Mouse (Mus musculus): ENCODE measurements around the gene Dnmt3a. TPM values are rescaled to one million over a fixed set of nuclear protein-coding genes. Genes with fewer than 3 reads are reported as not detected.

Gene Dnmt3a
- polyA plus RNA-seq, 1 experiment: 41.5 TPM

- peak overlapping the region; percentile 83; the same call in 1 of the 2 replicates for H3K27ac ChIP-seq (ENCODE audit: control insufficient read depth, insufficient read depth, low read depth, low read length, poor library complexity)
- no peak overlapping the region for H3K4me3 ChIP-seq (replicated peaks; ENCODE audit: control insufficient read depth, low read depth, low read length)
- WGBS: 81% methylated on average over 7 of the region's 7 CpGs
- no peaks in the 10 kb centered on the region; the same call in 1 of the 2 replicates for H3K4me1 ChIP-seq (ENCODE audit: control insufficient read depth, insufficient read depth, low read length)
- TF ChIP-seq CTCF (IDR thresholded peaks at IDR 0.05; ENCODE audit: control insufficient read depth, insufficient read depth, low read length): no peak
- TF ChIP-seq POLR2A (IDR thresholded peaks at IDR 0.05; ENCODE audit: borderline replicate concordance, control insufficient read depth, low read depth, low read length): no peak
Measured at GRCm38 (mm10) chr12:3833059-3833760, 27.4 kb downstream of the Dnmt3a start.

GRCm38 (mm10) chr12:3833851-3834273 is 28.1 kb downstream of the Dnmt3a start:
- no peaks in the 10 kb centered on the region; the same call in 1 of the 2 replicates for H3K4me1 ChIP-seq (ENCODE audit: control insufficient read depth, insufficient read depth, low read length)
- no peak overlapping the region for H3K4me3 ChIP-seq (replicated peaks; ENCODE audit: control insufficient read depth, low read depth, low read length)
- H3K27ac ChIP-seq (ENCODE audit: control insufficient read depth, insufficient read depth, low read depth, low read length, poor library complexity): peak overlapping the region; percentile 83
- TF ChIP-seq POLR2A (IDR thresholded peaks at IDR 0.05; ENCODE audit: borderline replicate concordance, control insufficient read depth, low read depth, low read length) (peak; percentile 24; the same call in 1 of the 2 replicates), CTCF (IDR thresholded peaks at IDR 0.05; ENCODE audit: control insufficient read depth, insufficient read depth, low read length) (no peak)
- 3% methylated on average over 8 of the region's 8 CpGs for WGBS

- H3K4me3 ChIP-seq (replicated peaks; ENCODE audit: control insufficient read depth, low read depth, low read length): peak overlapping the region; percentile 17
- WGBS: 12% methylated on average over 21 of the region's 21 CpGs
- no peaks in the 10 kb centered on the region; the same call in 1 of the 2 replicates for H3K4me1 ChIP-seq (ENCODE audit: control insufficient read depth, insufficient read depth, low read length)
- peak overlapping the region; percentile 83 for H3K27ac ChIP-seq (ENCODE audit: control insufficient read depth, insufficient read depth, low read depth, low read length, poor library complexity)
- TF ChIP-seq POLR2A (IDR thresholded peaks at IDR 0.05; ENCODE audit: borderline replicate concordance, control insufficient read depth, low read depth, low read length) (no peak), CTCF (IDR thresholded peaks at IDR 0.05; ENCODE audit: control insufficient read depth, insufficient read depth, low read length) (peak; percentile 27; the same call in 1 of the 2 replicates)
Measured at GRCm38 (mm10) chr12:3834373-3835314, 28.8 kb downstream of the Dnmt3a start.

GRCm38 (mm10) chr12:3835576-3835975 is 29.8 kb downstream of the Dnmt3a start:
- no peaks in the 10 kb centered on the region; the same call in 1 of the 2 replicates for H3K4me1 ChIP-seq (ENCODE audit: control insufficient read depth, insufficient read depth, low read length)
- no peak overlapping the region for H3K4me3 ChIP-seq (replicated peaks; ENCODE audit: control insufficient read depth, low read depth, low read length)
- no peak overlapping the region for H3K27ac ChIP-seq (ENCODE audit: control insufficient read depth, insufficient read depth, low read depth, low read length, poor library complexity)
- WGBS: 64% methylated on average over 2 of the region's 2 CpGs
- TF ChIP-seq CTCF (IDR thresholded peaks at IDR 0.05; ENCODE audit: control insufficient read depth, insufficient read depth, low read length) (no peak), POLR2A (IDR thresholded peaks at IDR 0.05; ENCODE audit: borderline replicate concordance, control insufficient read depth, low read depth, low read length) (no peak)

- no peaks in the 10 kb centered on the region; the same call in 1 of the 2 replicates for H3K4me1 ChIP-seq (ENCODE audit: control insufficient read depth, insufficient read depth, low read length)
- H3K4me3 ChIP-seq (replicated peaks; ENCODE audit: control insufficient read depth, low read depth, low read length): no peak overlapping the region
- no peak for TF ChIP-seq POLR2A (IDR thresholded peaks at IDR 0.05; ENCODE audit: borderline replicate concordance, control insufficient read depth, low read depth, low read length)
- no peak for TF ChIP-seq CTCF (IDR thresholded peaks at IDR 0.05; ENCODE audit: control insufficient read depth, insufficient read depth, low read length)
- WGBS: 71% methylated on average over 9 of the region's 9 CpGs
- no peak overlapping the region for H3K27ac ChIP-seq (ENCODE audit: control insufficient read depth, insufficient read depth, low read depth, low read length, poor library complexity)
Measured at GRCm38 (mm10) chr12:3837081-3837832, 31.4 kb downstream of the Dnmt3a start.

- TF ChIP-seq CTCF (IDR thresholded peaks at IDR 0.05; ENCODE audit: control insufficient read depth, insufficient read depth, low read length) (no peak), POLR2A (IDR thresholded peaks at IDR 0.05; ENCODE audit: borderline replicate concordance, control insufficient read depth, low read depth, low read length) (no peak)
- no peaks in the 10 kb centered on the region; the same call in 1 of the 2 replicates for H3K4me1 ChIP-seq (ENCODE audit: control insufficient read depth, insufficient read depth, low read length)
- no peak overlapping the region for H3K4me3 ChIP-seq (replicated peaks; ENCODE audit: control insufficient read depth, low read depth, low read length)
- 84% methylated on average over 4 of the region's 4 CpGs for WGBS
- no peak overlapping the region for H3K27ac ChIP-seq (ENCODE audit: control insufficient read depth, insufficient read depth, low read depth, low read length, poor library complexity)
Measured at GRCm38 (mm10) chr12:3838009-3838408, 32.2 kb downstream of the Dnmt3a start.

GRCm38 (mm10) chr12:3839662-3840061 is 33.9 kb downstream of the Dnmt3a start:
- TF ChIP-seq POLR2A (IDR thresholded peaks at IDR 0.05; ENCODE audit: borderline replicate concordance, control insufficient read depth, low read depth, low read length): no peak
- TF ChIP-seq CTCF (IDR thresholded peaks at IDR 0.05; ENCODE audit: control insufficient read depth, insufficient read depth, low read length): no peak
- 91% methylated on average over 1 of the region's 1 CpGs for WGBS
- Histone ChIP-seq H3K27ac (ENCODE audit: control insufficient read depth, insufficient read depth, low read depth, low read length, poor library complexity) (no peak overlapping the region), H3K4me3 (replicated peaks; ENCODE audit: control insufficient read depth, low read depth, low read length) (no peak overlapping the region), H3K4me1 (ENCODE audit: control insufficient read depth, insufficient read depth, low read length) (no peaks in the 10 kb centered on the region)
